Mouse (Mus musculus) frontal cortex, adult (tissue): Measurements from ENCODE around the gene Rapgef4.

Experiments used
- ATAC-seq: cut with Nextera tagmentation; 2 replicates; pipeline ENCODE4 v1.9.2; 2017; ENCODE audit warnings: mild to moderate bottlenecking, moderate library complexity, mixed read lengths; ENCODE audit not compliant: low TSS enrichment

Rapgef4 gene

DNA sequence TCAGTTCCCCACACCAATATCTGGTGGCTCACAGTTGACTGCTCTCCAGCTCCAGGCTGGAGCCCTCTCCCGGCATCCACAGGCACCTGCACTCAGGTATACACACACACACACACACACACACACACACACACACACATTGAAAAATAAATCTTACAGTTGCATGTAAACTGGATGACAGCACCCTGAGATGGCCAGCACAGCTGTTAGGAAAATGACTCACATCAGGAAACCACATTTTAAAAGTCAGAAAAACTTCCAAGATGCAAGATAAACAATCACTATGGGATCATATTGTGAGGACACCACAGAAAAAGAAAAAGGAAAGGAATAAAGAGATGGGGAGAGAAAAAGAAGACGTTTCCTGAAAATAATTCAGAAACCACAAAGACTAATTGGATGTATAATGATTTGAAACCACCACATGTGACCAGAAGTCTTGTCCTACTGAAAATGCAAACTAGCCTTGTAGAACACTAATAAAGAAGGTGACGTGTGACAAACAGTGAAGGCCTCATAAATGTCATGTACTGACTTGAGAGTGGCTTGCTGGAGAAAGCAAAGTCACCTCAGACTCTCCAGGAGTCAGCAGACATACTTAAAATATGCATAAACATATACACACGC is 297.3 kb downstream of the Rapgef4 start:
- ATAC-seq = no peak

DNA sequence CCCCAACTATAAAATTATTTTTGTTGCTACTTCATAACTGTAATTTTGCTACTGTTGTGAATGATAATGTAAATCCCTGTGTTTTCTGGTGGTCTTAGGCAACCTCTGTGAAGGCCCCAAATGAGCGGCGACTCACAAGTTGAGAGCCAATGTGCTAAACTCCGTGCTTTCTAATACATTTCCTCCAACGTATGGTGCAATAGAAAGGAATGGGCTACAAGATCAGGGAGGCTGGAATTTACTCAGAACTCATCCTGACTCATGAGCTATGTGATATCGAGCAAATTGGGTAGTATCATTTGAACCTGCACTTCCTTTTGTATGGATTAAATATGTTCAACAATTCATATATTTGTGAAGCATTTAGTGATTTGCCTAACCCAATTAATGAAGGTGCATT is 299.5 kb downstream of the Rapgef4 start:
- ATAC-seq = no peak

DNA sequence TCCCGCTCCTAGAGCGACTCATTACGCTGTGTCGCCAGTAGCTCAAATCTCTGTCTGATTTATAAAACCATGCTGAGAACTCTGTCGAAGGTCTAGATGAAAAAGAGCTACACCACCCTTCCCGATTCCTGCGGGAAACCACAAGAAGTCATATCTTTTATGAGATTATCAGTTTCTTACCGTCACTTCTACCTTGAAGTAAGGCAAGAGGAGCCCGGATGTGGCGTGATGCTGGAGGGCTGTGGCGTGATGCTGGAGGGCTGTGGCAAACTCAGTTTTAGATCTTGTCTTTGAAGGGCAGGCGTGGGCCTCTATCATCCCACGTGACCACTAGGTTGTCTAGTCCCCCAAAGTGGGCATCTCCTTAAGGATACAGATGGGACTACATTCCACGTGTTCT is 300.9 kb downstream of the Rapgef4 start:
- ATAC-seq = no peak

GRCm38 (mm10) chr2:72282733-72283132 is 301.7 kb downstream of the Rapgef4 start:
- ATAC-seq = no peak

GRCm38 (mm10) chr2:72284689-72285088 is 303.6 kb downstream of the Rapgef4 start:
- no peak for ATAC-seq

DNA sequence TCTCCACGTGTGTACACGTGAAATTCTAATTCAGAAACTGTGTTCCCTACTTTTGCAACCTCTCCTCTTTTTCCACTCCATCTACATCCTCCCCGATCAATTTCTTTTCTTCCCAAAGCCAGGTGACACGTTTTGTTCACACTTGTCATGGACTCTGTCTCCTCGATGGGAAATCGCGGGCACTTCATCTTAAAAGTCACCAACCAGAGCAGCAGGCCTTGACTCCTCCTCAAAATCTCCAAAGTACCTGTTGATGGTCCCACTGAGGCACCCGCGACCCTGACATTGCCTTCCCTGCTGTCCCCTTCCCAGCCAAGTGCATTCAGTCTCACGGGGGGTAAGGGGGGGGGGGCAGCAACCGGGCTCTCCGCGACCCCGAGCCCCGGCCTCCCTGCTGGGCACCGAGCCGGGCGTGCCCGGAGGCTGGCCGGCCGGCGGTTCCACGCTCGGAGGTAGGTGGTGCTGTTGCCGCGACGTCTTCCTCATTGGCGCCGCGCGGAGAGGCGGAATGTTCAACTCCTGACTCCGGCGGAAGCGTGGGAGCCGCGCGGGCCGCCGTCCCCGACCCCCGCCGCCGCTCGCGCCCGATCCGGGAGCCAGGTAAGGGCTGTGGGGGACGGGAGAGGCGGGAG is 304.3 kb downstream of the Rapgef4 start, which contains the start of gene Map3k20:
Map3k20 (plus strand) TSS at position 382 of the 632 bp plus-strand sequence.
- peak; percentile 89 for ATAC-seq

- peak; percentile 44; the same call in 1 of the 2 replicates for ATAC-seq
Observed at GRCm38 (mm10) chr2:72285888-72286661, 305.0 kb downstream of the Rapgef4 start.

DNA sequence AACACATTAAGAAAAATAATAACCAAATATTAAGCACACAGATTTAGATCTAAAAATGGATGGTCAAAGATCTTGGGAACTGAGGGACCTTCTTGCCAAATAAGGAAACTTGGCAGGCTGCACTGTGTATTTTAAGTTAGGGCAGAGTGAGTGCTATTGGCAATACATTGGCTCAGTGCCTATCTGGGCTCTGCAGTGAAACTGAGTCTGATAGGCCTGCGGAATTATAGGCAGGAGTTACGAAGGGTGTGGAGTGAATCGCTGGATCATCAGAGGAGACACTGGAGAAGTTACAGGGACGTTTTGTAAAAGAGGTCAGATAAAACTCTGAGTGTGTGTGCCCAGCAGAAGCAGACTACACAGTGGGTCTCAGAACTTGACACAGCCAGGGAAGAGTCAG is 306.1 kb downstream of the Rapgef4 start:
- ATAC-seq = no peak

- ATAC-seq = no peak
Observed at GRCm38 (mm10) chr2:72288932-72289534, 308.0 kb downstream of the Rapgef4 start.

GRCm38 (mm10) chr2:72291103-72291502 is 310.1 kb downstream of the Rapgef4 start:
- no peak for ATAC-seq

GRCm38 (mm10) chr2:72292573-72292972 is 311.5 kb downstream of the Rapgef4 start:
- ATAC-seq = no peak

DNA sequence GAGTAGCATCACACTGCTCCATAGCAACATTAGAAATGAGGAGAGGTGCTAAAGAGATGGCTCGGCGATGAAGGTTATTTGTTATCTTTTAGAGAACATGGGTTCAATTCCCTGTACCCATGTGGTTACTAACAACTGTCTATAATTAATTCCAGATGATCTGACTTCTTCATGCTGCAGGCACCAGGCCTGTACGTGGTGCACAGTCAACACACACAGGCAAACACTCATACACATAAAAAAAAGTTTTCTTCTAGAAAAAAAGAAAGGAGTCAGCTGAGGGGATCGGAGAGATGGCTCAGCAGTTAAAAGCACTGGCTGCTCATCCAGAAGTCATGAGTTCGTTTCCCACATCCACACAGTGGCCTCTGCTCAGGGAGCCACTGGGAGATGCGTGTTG is 314.0 kb downstream of the Rapgef4 start:
- ATAC-seq = no peak

- no peak for ATAC-seq
Observed at GRCm38 (mm10) chr2:72296984-72297715, 316.1 kb downstream of the Rapgef4 start.

DNA sequence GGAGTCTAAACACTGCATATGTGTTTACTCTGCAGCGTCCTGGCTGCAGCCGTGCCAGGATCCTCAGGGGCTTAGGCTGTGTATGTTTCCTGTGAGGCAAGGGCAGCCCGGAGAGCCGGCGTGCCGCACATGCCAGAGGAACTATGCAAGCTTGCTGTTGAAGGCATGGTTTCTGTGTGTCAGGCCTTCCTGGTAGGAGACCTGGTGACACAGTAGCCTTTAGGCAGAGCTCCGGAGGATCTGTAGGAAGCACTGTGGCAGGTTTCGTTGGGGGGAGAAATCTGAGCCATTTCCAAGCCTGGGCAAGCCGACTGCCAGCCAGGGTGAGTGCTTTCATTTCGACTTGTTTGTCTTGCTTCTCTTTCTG is 316.7 kb downstream of the Rapgef4 start:
- no peak for ATAC-seq

DNA sequence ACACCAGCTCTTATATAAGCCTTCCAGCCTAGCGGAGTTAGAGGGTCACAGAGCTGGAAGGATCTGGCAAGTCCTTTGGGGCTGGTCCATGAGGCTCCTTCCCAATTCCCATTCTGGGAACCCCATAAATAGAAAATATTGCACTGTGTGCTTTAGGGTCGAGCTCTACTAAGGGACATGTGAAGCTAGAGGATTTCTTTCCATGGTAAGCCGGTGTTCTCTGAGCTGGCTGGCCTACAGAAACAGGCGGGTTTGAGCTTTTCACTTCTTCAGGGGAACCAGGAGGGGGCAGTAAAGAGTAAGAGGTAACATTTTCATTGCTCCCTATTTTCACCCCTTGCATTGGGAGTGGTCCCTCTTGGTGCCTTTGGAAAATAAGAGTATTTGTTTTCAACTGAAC is 317.4 kb downstream of the Rapgef4 start:
- peak; percentile 57 for ATAC-seq

GRCm38 (mm10) chr2:72301194-72301916 is 320.3 kb downstream of the Rapgef4 start:
- ATAC-seq = no peak

DNA sequence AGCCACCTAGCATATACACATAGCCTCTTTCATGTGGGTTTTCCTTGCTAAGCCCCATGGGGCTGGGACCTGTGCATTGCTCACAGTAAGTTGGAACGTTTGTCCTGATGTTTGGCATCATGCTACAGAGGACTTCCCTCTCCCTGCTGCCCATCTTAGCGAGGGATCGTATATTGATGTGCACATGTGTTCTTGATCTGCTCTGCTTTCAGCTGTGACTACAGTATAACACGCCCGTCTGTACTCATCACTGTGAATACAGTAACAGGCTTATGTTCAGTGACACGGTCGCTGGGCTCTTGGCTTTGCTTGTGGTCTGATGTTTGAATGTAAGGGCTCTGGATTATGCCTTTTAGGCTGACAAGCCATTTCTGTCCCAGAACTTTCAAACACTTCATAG is 324.7 kb downstream of the Rapgef4 start:
- ATAC-seq = no peak
